Mouse (Mus musculus): ENCODE results near the gene Dlgap1. TPM values are rescaled to one million over a fixed set of nuclear protein-coding genes. Genes with fewer than 3 reads are reported as not detected.

The Dlgap1 gene
- polyA plus RNA-seq, 2 experiments from 2014 or later = 0.21 TPM; not detected in 1

DNA sequence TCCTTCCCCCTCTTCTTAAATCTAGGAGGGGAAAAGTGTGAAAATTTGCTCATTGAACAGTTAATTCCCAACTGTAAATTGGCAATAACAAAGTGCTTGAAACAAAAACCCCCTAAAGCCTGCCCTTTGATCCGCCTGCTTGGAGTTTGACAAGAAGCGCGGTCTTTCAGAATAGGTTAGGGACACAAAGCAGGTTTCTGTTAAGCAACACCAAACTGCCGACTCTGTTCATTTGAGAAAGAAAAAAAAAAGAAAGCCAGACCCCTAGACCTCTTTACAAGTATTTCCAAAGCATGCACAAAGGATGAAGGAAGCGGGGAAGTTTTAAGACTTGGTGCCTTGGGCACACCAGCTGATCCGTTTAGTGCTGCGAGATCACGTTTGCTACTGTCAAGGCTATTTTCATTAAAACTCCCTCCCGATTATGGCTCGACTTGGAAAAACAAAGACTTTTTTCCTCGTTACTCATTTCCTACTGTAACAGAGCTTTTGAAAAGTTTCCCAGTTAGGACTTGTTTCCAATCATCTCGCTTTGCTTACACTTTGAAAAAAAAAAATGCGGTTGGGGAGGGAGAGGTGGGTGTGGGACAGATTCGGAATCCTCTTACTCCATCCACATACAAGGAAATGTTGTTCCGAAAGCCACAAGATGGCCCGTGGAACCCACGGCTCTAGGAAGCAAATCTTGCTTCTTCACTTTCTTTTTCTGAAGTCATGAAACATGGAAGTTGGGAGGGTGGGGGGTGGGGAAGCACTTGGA lies 879.1 kb downstream of the Dlgap1 start:
- no peak for ATAC-seq

DNA sequence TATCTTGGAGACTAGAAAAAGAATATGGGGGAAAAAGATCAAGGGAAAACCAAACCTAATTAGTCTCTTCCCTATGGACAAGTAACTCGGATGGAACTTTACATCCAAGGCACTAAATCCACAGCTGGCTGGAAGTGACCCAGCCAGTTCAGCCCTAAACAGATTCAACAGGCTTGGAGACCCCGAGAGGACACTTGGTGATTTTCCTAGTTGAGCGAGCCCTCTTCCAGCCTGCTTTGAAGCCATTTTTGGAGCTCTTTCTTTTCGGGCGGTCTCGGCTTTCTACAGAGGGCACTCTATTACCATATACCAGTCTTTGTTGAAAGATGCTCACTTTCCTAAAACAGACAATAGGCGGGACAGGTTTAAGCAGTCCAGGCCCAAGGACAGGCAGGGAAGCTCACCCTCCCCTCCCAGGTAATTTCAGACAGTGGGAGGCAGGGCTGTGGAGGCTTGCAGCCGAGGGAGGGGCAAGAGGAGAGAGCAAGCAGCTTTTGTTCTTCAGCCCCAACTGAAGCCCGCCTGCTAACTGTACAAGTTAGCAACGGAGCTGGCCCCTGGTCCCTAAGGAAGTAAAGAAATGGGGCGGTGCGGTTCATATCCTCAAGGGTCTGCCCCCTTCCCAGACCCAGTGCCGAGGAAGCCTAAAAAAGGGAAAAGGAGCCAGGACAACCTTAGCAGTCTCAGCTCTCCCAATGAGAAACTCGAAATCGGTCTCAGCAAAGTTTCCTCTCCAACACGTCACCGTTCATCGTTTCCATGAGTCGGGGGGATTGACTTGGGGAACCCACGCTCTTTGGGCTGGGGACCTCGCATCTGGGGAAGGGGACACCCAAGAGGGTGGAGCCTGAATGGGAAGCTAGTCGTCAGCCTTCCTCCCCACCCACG lies 879.9 kb downstream of the Dlgap1 start:
- ATAC-seq = no peak

DNA sequence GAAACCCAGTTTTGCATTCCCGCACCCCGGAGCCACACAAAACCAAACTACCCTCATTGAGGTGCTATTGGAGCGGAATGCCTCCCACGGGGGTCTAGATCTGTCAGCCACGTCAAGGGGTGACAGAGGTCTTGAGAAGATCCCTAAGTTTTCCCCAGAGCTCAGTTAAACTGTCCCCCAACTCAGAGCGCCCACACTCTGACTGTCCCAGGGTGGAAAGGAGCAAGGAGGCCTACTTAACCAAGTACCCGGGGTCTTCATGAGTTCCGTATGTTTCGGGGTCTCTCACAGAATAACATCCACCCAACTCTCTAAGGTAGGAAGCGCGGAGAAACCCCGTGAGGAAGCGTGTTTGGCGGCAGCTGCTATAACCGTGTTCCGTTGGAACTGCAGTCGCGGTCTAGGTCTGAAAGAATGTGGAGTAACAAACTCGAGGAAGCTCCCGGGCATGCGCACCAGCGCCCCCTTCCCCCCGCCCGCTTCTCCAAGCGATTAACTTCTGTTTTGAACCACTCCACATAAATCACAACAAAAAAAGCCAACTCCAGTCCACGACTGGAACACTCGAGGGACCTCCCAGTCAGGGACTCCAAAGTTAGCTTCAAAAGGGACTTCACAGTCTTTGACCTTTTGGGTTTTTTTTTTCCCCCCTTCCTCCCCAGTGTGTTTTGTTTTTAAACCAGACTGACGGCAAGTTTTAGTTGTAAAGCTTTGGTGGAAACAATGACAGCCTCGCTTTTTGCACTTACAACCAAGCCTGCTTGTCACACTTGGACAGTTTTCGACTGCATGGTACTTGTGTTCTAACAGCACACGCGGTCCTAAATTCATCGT lies 880.7 kb downstream of the Dlgap1 start:
- ATAC-seq = peak; percentile 7

DNA sequence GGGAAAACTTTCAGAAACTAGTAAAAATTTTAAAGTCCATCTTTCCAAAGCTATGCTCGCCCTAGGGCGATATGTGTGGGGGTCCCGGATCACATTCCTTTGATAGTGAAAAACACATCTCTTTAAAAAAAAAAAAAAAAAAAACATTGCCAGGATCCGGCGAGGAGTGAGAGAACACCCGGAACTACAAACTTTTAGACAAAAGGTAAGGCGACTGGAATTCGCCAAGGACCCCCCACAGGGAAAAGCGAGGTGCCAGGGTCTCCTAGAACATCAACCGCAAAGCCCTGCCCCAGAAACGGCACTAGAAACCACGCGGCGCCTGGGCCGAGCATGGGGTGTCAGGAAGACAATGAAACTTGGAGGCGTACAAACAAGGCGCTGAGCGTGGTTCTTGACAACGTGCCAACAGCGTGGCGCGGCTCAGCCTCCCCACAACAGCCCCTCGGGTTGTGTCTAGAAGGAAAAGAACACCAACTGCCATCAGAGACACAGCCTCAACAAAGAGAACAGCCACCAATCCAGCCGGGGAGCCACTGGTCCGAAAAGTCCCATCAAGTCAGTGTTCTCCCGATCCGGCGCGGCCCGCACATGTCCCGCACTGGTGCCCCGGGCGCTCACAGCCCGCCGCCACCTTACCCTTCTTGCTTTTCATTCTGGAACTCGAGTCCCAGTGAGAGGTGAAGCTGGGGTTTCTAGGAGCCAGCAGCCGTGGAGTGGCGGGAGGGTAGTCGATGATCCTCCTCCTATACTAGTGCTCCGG lies 881.5 kb downstream of the Dlgap1 start:
- no peak for ATAC-seq

DNA sequence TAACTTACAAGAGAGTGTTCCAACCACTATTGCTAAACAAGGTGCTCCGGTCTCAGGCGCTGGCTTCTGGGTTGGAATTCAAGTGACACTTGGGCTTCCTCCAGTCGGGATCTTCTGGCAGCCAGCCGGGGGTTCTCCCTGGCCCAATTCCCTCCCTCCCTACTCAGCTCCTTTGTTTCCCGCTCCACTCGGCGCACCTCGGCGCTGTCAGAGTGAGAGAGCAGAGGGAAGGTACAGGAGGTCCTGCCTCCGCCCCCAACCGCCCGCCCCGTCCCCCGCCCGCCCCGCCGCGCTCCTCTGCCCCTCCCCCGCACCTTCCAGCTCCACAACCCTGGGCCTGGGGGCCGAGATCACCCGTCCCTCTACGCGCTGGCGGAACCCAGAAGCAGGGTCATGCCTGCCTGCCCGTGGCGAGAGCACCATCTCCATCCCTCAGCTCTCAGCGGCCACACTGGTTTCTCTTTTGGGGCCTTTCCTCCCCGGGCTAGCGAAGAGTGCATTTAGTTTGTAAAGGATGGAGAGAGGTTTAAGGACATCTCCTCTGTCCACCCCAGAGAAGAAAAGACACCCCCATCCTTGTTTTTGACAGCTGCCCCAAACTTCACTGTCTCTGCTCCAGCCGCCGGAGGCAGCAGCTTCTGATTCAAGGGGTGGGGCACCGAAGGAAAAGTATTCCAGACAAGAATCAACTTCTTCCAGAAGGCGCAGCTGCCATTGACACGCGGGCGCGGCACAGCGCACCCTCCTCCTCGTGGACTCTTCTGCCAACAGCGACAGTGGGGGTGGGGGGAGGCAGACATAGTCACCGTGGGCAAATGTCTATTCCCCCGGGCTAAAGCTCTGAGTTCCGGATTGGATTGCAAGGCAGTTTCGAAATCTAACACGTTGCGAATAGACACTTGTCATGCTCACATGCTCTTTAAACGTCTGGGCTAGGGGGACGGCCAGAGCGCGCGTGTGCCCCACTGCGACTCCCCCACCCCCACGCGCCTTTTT lies 882.4 kb downstream of the Dlgap1 start:
- peak; percentile 17 for ATAC-seq

DNA sequence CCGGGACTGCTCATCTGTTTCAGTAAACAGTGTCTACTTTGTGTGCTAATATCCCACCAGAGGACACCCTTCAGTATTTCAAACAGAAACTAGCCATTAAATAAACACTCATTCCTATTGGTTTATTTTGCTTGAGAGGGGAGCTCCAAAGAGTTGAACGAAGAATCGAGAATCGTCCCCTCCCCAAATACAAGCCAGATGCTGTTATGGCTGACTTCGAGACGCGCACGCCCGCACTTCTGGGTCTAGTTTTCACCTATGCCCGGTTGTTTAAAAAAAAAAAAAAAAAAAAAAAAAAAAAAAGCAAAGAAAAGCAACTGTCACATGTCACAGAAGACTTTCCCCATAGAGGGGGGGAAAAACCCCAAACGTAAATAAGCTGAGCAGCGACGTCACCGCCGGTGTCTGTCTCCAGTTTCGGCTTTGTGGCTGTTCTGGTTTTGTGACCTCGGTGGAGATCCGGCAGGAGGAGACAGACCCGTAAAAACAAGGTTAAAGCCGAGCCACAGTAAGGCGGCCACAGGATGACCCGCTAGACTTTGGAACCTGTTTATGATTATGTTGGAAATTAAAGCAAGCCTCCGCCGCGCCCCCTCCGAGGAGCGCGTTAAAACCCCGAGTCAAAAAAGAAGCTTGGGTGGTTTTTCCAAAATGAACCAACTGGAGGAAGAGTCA lies 883.3 kb downstream of the Dlgap1 start:
- peak; percentile 44 for ATAC-seq

DNA sequence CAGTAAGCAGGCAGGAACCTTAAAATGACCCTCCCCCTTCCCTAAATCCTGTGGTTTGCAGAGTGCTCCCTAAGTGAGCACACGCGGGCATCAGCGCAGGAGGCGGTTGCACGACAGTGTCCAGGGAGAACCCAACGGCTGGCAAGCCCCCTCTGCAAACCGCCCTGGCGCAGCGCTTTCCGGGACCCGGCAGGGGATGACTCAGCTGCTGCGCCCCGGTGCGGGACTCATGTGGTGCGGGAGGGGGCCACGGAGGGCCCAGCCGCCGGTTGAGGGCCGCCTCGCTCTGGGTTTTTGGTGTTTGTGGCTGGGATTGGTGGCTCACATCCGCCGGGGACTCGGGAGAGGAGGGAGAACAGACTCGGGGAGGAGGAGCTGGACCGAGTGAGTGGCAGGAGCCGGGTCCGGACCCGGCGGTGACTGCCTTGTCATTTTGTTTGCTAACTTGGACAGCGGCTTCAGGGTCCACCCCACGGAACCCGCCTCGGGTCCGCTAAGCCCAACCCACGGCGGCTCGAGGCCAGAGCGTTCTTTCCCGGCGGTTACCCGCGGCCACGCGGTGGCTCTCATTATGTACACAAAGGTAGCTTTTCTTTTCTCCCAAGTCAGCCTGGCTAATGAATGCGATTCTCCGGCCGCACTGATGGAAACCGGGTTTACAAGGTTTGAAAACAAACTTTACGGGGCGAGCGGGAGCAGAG lies 884.0 kb downstream of the Dlgap1 start:
- ATAC-seq = peak; percentile 17

DNA sequence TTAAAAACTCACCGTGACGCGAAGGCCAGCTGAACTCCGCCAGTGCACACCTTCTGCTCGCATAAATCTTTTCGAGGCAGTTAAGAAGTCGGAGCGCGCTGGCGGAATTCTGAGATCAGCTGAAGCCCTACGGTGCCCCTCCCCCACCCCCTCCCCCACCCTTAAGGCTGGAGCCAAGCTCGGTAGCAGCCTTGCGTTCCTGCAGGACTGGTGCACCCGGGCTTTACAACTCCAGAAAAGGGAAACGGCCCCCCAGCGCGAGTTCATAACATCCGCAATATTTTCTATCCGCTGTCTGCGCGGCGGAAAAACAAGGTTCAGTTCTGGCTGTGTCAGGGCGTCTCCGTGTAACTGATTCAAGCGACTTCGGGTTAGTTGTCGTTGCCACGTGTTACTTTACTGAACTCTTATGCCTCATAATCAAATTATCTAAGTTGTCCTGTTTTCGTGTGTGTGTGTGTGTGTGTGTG lies 884.6 kb downstream of the Dlgap1 start, which contains the start of gene Tgif1:
Gene Tgif1 (minus strand): TSS at position 111 of the 470 bp plus-strand sequence.
- peak; percentile 2 for ATAC-seq

DNA sequence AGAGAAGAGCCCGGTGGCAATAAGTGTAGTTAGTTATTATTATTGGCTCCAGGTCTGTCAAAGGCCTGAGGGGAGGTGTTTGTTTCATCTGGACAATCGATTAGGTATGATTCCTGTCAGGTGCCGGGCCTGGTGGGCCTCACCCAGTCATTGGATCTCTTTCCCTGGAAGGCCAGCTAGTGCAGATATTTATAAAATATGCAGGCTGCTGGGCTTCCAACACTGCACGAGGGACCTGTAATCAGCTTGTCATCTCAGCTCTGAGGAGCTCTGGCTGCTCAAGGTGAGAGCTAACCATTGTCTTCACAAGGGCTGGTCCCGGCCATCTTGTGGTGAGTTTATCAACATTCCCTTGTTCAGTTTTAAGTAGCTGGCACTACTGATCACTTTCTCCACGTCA lies 885.1 kb downstream of the Dlgap1 start:
- no peak for ATAC-seq

DNA sequence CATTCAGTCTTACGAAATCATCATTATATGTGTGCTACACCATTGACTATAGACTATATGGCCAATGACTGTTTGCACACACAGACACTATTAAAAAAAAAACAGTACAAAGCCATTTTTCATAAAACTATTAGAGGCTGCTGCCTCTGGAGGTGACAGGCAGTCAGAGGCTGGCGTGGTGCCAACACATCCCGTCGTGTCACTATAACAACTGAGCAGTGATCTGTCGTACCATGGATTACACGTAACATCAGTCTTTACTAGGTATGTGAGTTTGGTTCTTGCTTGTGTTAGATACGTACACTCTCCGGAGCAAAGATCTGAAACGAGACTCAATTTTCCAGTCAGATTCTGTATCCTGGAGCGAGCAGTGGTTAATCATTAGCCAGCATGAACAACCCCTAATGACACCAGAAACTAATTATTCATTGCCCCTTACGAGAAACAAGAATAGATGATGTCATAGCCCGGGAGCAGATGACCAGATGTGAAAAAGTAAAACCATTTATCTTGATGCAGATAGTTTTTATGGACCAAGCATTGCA lies 888.1 kb downstream of the Dlgap1 start:
- ATAC-seq = no peak

DNA sequence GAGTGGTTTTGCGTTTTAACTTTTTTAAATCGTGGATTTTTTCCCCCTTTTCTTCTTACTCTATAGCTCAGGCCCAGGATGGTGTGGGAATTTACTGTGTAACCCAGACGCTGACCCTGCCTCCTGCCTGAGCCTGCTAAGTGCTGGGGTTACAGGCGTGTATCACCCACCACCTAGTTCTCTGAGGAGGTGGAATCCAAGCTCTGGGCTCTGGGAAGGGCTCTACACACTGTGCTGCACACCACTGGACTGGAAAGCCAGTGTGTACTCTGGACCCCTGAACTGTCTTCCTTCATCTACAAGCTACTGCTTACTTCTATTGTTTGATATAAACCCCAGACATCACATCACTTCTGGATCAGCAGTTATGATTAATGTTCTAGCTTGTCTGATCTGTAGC lies 889.9 kb downstream of the Dlgap1 start:
- ATAC-seq = no peak

DNA sequence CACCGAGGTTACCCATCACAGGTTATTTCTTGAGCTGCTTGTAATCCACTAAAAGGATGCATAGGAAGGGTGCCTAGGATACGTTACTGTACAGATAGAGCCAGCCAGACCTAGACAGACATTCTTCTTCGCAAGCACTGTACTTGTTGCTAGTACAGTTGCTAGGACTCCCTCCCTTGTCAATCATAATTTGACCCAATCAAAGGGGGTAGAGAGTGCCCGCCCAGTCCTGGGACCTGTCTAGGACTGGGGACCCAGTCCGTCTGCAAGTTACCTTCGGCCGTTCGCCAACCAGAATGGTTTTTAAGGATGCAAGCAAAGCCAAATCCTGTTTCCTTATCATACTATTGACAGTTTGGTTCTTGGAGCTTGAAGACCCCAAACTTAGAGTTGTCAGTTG lies 895.2 kb downstream of the Dlgap1 start:
- ATAC-seq = no peak

DNA sequence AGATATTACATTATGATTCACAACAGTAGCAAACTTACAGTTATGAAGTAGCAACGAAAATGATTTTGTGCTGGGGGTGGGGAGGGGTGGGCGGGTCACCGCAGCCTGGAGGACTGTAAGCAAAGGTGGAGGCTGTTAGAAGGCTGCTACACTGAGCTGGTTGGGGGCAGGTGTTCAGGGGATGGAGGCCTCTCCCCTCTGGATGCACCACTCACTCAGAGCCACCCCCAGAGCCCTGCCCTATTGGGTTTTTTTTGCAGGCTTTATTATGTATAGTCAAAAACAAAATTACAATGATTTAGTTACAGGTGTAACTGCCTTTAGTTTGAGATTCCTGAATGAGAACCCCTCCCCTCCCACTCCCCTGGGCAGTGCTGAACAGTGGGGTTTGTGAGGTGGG lies 895.8 kb downstream of the Dlgap1 start:
- no peak for ATAC-seq

DNA sequence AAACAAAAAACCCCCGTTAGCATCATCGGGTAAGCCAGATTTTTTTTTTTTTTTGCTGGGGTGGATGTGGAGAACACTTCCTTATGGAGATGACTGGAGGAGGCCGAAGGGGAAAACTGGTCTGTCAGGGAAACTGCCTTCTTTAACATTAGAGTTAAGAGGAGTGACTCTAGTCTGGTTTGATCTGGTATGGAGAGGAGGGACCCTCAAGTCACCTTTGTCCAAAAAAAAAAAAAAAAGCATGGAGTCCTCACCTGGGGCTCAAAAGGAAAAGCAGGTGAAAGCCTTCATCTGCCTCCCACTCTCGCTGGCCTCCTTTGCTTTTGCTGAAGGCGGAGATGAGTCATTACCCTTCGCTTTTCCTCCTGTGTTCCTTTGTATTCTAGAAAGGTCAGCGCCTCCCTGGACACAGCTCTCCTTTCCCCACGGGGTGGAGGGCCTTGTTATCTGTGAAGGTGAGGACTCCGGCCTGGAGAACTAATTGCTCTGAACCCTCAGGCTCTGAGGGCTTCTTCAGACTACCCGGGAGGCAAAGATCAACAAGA lies 896.3 kb downstream of the Dlgap1 start:
- ATAC-seq = no peak

DNA sequence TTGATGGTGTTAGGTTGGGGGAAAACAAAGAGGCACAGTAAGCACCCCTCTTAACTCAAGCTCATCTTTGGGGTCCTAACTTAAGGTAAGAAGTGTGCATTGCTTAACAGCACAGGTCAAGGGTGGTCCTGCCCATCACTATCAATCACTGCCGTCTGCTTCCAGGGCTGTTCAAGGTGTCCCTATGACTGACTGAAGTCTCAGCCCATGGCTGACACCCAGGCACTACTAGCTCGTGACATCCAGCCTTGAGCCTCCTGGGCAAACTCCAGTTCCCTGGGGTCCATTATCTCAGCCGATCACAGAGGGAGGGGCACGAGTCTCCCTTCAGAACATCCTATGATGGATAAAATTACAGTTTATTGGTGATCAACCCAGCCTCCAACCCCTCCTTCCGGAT lies 897.2 kb downstream of the Dlgap1 start:
- ATAC-seq = no peak

DNA sequence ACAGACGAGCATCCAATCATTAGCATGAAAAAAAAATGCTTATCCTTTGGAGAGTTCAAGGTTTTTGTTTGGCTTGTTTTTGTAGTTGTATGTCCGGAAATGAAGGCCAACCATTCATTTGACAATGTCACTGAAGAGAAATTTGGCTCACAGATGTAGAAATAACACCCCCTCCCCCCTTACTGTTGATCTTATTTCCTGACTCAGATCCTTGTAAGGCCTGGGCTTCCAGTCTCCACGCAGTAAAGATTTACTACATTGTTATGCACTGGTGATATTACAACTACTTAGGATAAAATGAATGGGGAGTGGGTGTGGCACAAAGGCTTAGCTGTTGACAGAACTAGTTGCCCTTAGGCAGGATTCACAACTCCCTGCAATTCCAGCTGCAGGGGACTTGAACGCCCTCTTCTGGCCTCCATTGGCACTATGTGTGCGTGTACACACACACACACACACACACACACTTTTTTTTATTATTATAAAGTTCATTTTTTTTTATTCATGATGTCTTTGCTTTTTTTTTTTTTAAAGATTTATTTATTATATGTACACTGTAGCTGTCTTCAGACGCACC lies 897.8 kb downstream of the Dlgap1 start:
- no peak for ATAC-seq

DNA sequence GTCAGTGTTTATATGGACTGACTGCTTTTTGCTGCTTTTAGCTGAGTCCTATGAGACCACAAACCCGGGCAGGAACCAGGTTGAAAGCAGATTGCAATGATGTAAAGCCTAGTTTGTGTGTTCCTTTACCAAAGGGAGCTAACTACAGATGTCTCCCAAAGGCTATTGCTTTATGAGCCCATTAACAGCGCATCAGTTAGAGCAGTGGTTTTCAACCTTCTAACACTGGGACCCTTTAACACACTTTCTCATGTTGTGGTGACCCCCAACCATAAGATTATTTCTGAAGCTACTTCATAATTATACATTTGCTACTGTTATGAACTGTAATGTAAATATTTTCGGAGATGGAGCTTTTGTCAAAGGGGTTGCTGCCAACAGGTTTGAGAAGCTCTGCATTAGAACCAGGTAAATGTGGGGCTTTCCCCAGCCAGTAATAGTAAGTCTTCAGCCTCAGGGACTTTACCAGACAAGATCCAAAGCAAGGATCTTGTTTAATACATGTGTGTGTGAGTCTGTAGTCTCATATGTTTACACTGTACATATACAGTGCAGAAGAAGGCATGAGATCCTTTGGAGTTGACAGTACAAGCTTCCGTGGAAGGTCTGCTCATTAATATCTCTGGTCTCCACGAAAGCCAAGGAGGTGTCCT lies 899.8 kb downstream of the Dlgap1 start:
- no peak for ATAC-seq

DNA sequence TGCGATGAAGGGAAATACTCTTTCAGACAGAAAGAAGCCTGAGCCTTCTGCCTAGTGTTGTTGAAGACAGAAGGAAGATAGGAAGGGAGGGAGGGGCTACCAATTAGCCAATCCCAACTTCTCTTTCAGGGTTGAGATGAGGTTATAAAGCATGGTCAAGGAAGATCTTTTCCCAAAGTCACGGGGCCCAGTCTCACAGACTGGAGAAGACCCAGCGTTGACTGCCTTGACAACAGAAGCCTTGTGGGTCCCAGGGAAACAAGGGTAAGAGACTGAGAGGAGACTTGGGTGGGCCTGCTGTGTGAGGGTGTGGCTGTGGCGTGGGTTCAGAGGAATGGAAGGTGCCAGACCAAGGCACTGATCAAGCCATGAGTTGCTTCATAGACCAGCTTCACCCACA lies 901.7 kb downstream of the Dlgap1 start:
- no peak for ATAC-seq
